Mouse (Mus musculus) lung, postnatal 25 days (tissue): ENCODE measurements at regions not wholly inside any gene's neighbourhood (a gene's known extent, or its start where the extent isn't known, plus 50 kb on each side); places are given as distances from the start of the nearest gene placed in this dataset.
A peak's percentile ranks its signal among the peaks of the same experiment; 100 is the strongest.

Experiments
- DNase-seq: peaks from one replicate; pipeline ENCODE4 v3.0.0; 2022; ENCODE audit warnings: low spot score

- no peak for DNase-seq
Observed at GRCm38 (mm10) chr13:53902831-53903230, 152.7 kb downstream of the Drd1 start.

DNA sequence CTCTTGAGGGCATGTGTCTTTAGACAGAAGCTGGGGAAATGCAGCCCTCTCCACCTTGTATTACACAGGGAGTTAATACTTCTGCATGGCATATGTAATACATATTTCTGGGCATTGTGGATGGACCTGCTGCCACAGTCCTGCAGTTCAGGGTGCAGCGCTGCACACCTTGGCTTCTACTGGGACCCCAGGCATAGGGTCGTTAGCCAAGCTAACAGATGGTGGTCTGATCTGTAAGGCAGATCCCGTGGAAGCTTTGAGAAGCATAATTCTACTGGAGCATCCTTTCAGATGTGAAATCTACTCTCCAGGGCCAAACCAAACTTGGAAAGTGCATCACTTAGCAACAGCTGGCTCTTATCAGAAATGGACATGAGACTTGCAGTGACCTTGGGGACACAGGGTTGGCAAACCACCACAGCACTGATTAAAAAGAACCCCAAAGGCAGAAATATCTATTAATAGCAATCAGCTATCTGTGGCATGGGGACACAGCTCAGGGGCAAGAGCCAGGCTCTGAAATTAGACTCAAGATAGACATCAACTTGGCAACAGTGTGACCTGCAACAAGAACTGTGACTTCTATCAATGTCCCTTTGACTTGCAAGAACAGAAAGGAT is 155.0 kb downstream of the Drd1 start:
- DNase-seq, result no peak

DNA sequence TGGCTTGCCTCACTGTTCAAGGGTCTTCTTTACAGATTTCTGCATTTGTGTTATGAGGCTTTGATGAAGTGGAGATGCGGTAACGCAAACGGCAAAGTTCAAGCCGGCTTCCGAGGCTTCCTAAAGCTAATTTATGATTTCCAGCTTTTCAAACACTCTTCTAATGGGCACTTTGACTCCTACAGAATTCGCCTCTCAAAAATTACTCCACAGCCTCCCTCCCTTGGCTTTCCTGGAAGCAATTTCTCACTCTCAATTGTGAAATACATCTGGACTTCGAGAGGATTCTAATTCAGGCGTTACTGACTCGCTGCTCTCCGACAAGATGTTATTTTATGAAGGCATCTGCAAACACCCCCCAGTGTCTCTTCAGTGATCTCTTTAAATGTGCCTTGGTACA is 157.2 kb downstream of the Drd1 start:
- DNase-seq, result no peak

- DNase-seq, result no peak
Observed at GRCm38 (mm10) chr13:53897176-53897575, 158.3 kb downstream of the Drd1 start.

- DNase-seq, result no peak
Observed at GRCm38 (mm10) chr13:53888411-53888810, 167.1 kb downstream of the Drd1 start.

- DNase-seq, result no peak
Observed at GRCm38 (mm10) chr13:53885756-53886155, 169.7 kb downstream of the Drd1 start.

DNA sequence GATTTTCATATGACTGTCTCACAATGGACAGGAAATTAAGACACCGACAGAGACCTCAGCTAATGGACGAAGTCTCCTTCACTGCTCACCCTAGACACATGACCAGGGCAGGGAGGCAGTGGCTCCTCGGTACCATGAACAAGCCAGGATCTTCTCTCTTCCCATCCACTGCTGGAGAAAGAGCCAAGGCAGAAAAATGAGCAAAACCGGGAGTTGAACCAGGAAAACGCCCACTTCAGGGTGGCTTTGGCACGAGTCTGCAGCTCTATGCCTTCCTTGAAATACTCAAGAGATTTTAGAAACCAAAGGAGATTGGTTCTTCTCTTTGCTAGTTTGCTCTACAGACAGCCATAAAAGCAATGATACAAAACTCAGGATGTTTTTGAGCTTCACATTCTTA is 172.3 kb downstream of the Drd1 start:
- DNase-seq, result no peak

- no peak for DNase-seq
Observed at GRCm38 (mm10) chr13:53880466-53881250, 174.8 kb downstream of the Drd1 start.

- no peak for DNase-seq
Observed at GRCm38 (mm10) chr13:53875546-53875945, 180.0 kb downstream of the Drd1 start.

GRCm38 (mm10) chr13:53865323-53865722 is 190.2 kb downstream of the Drd1 start:
- no peak for DNase-seq

- DNase-seq, result no peak
Observed at GRCm38 (mm10) chr13:53862336-53862735, 193.2 kb downstream of the Drd1 start.

- DNase-seq, result no peak
Observed at GRCm38 (mm10) chr13:53854196-53854595, 201.3 kb downstream of the Drd1 start.

GRCm38 (mm10) chr13:53850146-53850545 is 205.4 kb downstream of the Drd1 start:
- no peak for DNase-seq

- DNase-seq, result no peak
Observed at GRCm38 (mm10) chr13:53846221-53846620, 209.3 kb downstream of the Drd1 start.

- no peak for DNase-seq
Observed at GRCm38 (mm10) chr13:53845786-53846185, 209.7 kb downstream of the Drd1 start.

DNA sequence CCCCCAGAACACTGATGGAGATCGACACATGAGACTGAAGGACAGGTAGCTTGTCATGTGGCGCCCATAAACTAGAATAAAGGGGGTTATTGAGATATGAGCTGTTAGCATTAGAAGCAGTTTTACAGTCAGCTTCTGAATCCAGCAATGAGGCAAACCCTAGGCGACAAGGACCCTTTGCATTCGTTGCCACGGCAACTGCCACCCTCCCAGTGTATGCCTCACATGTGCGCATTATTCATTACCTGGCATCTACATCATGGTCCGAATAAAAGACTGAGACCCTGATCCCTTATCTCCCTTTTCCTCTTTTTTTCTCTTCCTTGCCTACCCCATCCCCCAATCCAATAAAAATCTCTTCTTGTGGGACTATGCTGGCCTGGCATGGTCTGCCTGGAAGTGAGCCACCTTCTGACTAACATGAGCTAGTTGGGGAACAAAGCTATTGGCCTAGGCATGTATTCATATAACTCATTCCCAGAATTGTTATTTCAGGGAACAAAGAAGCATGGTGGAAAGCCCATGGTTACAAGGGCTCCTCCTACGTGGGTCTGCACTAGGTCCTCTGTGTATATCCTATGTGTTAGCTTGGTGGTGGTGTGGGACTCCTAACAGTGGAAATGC is 229.4 kb downstream of the Drd1 start:
- DNase-seq, result no peak

- DNase-seq, result no peak
Observed at GRCm38 (mm10) chr13:53822061-53822460, 233.4 kb downstream of the Drd1 start.

GRCm38 (mm10) chr13:53815629-53816028 is 239.9 kb downstream of the Drd1 start:
- no peak for DNase-seq

DNA sequence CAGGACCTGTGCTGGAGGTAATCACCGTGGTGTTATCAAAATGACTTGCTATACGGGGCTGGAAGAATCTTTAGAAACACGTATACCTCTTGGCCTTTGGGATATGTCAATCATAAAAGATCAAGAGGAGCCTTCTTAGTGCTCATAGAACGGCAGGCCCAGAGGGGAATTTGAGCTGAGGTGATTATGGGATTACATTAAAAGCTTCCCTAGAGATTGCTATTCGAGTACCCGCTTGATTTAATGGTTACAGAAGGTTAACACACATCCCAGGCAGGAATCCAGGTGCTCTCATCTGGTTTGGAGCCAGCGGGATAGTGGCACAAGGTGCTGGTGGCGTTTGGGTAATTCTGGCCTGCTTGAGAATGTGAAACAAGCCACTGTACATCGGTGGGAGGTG is 241.4 kb downstream of the Drd1 start:
- DNase-seq, result no peak

- DNase-seq, result peak; percentile 6
Observed at GRCm38 (mm10) chr13:53811862-53812261, 243.6 kb downstream of the Drd1 start.

DNA sequence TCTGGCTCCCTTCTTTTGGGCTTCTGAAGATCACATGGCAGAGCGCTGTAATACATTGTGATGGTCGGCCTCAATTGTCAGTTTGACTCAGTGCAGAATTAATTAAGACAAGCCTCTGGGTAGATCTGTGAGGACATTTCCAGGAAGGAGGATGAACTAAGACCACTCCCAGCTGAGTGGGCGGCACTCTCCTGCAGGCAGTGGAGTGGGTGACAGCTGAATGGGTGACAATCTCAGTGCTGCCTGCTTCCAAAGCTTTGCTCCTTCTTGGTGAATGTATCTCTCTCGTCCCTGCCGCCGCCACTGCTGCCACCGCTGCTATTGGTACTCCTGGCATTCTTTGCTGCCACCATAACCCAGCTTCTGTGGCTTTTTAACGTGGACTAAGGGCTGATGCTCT is 244.4 kb downstream of the Drd1 start:
- no peak for DNase-seq

- peak; percentile 1 for DNase-seq
Observed at GRCm38 (mm10) chr13:53807791-53808525, 247.5 kb downstream of the Drd1 start.

DNA sequence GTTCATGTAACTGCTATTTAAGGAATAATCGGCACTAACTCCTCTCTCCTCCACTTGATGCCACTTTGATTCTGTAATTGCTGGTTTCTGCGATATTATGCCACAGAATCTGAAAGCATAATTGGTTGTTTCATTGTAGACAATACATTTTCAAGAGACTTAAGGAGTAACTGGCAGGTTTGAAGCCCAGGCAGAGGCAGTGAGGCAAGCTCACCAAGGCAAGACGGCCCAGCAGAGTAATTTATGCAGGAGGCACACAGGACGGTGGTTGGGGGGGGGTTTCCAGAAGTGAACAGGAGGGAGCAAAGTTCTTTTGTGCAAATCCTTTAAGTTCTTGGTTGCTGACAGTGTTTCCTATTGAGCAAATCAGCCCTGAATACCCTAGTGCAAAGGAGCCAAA is 249.6 kb downstream of the Drd1 start:
- DNase-seq, result no peak
